Mouse (Mus musculus): Measurements from ENCODE around the gene Glb1. TPM values are rescaled to one million over a fixed set of nuclear protein-coding genes. Genes with fewer than 3 reads are reported as not detected.
A peak's percentile ranks its signal among the peaks of the same experiment; 100 is the strongest.
"Not testable (repeated sequence)": the region's sequence is repeated elsewhere in the genome, so short reads cannot be mapped to it uniquely, and the experiment has no call there.

The Glb1 gene
- total RNA-seq (2021), result 1 to 10 TPM; 4.3 to 4.9 TPM
- long read RNA-seq, experiment 1, partial matches to known transcripts, result 3 of 6 reads
- long read RNA-seq, experiment 1, other reads (novel, unspliced or antisense), result 2 of 6 reads
- long read RNA-seq, experiment 2, partial matches to known transcripts, result 4 of 7 reads
- long read RNA-seq, experiment 2, other reads (novel, unspliced or antisense), result 1 of 7 reads

- peak; percentile 70 to 76 for DNase-seq
- intact Hi-C loops (cut with DNase I), result no loop called here
Measured at GRCm38 (mm10) chr9:114400949-114401684, at the start of gene Glb1, which contains the start of gene Tmppe. Gene Glb1 (plus strand): TSS chr9:114401076. Gene Tmppe (plus strand): TSS chr9:114401105.

- DNase-seq, result peak; percentile 61 to 73
- intact Hi-C loops (cut with DNase I), result no loop called here
Measured at GRCm38 (mm10) chr9:114367783-114368470, 32.9 kb upstream of the Glb1 start.

- intact Hi-C loops (cut with DNase I), result no loop called here
- DNase-seq, result no peak
Measured at GRCm38 (mm10) chr9:114368471-114368858, 32.4 kb upstream of the Glb1 start.

GRCm38 (mm10) chr9:114369389-114369788, 31.5 kb upstream of the Glb1 start:
- DNase-seq, result not testable (repeated sequence)

GRCm38 (mm10) chr9:114371717-114372116, 29.2 kb upstream of the Glb1 start:
- intact Hi-C loops (cut with DNase I), result loop anchor here (5.0 kb wide), 1 partner anchor 279 kb away; no protein-coding TSS in a partner anchor
- not testable (repeated sequence) for DNase-seq

More at GRCm38 (mm10) chr9:114369389-114369788, 31.5 kb upstream of the Glb1 start:
- intact Hi-C loops (cut with DNase I), result not testable (repeated sequence)

- intact Hi-C loops (cut with DNase I), result no loop called here
- no peak for DNase-seq
Measured at GRCm38 (mm10) chr9:114375276-114375962, 25.5 kb upstream of the Glb1 start.

GRCm38 (mm10) chr9:114377168-114377567, 23.7 kb upstream of the Glb1 start:
- intact Hi-C loops (cut with DNase I), result no loop called here
- DNase-seq, result no peak

- intact Hi-C loops (cut with DNase I), result loop anchor here (2.0 kb wide), 1 partner anchor 61 kb away; no protein-coding TSS in a partner anchor
- DNase-seq, result no peak
Measured at GRCm38 (mm10) chr9:114379871-114380270, 21.0 kb upstream of the Glb1 start.

- intact Hi-C loops (cut with DNase I), result loop anchor here (2.0 kb wide), 1 partner anchor 62 kb away; no protein-coding TSS in a partner anchor
- no peak for DNase-seq
Measured at GRCm38 (mm10) chr9:114380881-114381733, 19.8 kb upstream of the Glb1 start.

GRCm38 (mm10) chr9:114382936-114383710, 17.8 kb upstream of the Glb1 start:
- intact Hi-C loops (cut with DNase I), result no loop called here
- no peak for DNase-seq

GRCm38 (mm10) chr9:114384691-114385090, 16.2 kb upstream of the Glb1 start:
- intact Hi-C loops (cut with DNase I), result no loop called here
- no peak for DNase-seq

GRCm38 (mm10) chr9:114385160-114385559, 15.7 kb upstream of the Glb1 start:
- no peak for DNase-seq
- intact Hi-C loops (cut with DNase I), result no loop called here

GRCm38 (mm10) chr9:114387086-114387485, 13.8 kb upstream of the Glb1 start:
- DNase-seq, result no peak
- intact Hi-C loops (cut with DNase I), result no loop called here

- DNase-seq, result no peak
- intact Hi-C loops (cut with DNase I), result no loop called here
Measured at GRCm38 (mm10) chr9:114388288-114388687, 12.6 kb upstream of the Glb1 start.

- DNase-seq, result no peak
- intact Hi-C loops (cut with DNase I), result no loop called here
Measured at GRCm38 (mm10) chr9:114388701-114389370, 12.0 kb upstream of the Glb1 start.

GRCm38 (mm10) chr9:114389371-114389904, 11.4 kb upstream of the Glb1 start:
- DNase-seq, result no peak
- intact Hi-C loops (cut with DNase I), result no loop called here

GRCm38 (mm10) chr9:114389905-114390748, 10.7 kb upstream of the Glb1 start, which contains the start of gene Crtap:
Gene Crtap (minus strand): TSS chr9:114390675.
- intact Hi-C loops (cut with DNase I), result no loop called here
- DNase-seq, result peak; percentile 43 to 47
